Mouse (Mus musculus) bone marrow macrophage, adult 2 months (primary cell): ENCODE results near the gene Hira.
"Not testable (repeated sequence)": the region's sequence is repeated elsewhere in the genome, so short reads cannot be mapped to it uniquely, and the experiment has no call there.

Experiments
- CTCF ChIP-seq: IDR thresholded peaks from 2 replicates; pipeline ENCODE4 v1.5.1; 2012; ENCODE audit warnings: low read depth, mild to moderate bottlenecking, low read length, moderate library complexity
- POLR2A ChIP-seq: IDR thresholded peaks from 2 replicates; pipeline ENCODE4 v1.6.1; 2012; ENCODE audit warnings: mild to moderate bottlenecking, low read depth, low read length, borderline replicate concordance

GRCm38 (mm10) chr16:19002610-19003389, 126.0 kb downstream of the Hira start:
- TF ChIP-seq CTCF, POLR2A: not testable (repeated sequence)
